Mouse (Mus musculus) intestine, embryonic 14.5 days (tissue): ENCODE results near the gene Il5. TPM values are rescaled to one million over a fixed set of nuclear protein-coding genes. Genes with fewer than 3 reads are reported as not detected.
A peak's percentile ranks its signal among the peaks of the same experiment; 100 is the strongest.

Experiments
- ATAC-seq: fragments of 200-750 bp; cut with Nextera tagmentation; replicated peaks from 2 replicates; pipeline ENCODE4 v1.8.0; 2017; ENCODE audit warnings: low read depth, moderate number of reproducible peaks, moderate TSS enrichment, moderate library complexity; ENCODE audit not compliant: low FRiP score, low TSS enrichment
- DNase-seq: peaks from one replicate; pipeline ENCODE4 v3.0.0-alpha.2; 2018; ENCODE audit warnings: low spot score
- H3K27ac ChIP-seq: fragments of 300-500 bp; sonication (generic); 2 replicates; pipeline ENCODE4 v1.5.1; 2014; ENCODE audit warnings: low read depth, mild to moderate bottlenecking, control low read depth
- H3K27me3 ChIP-seq: fragments of 300-500 bp; sonication (generic); replicated peaks from 2 replicates; pipeline ENCODE4 v1.6.1; 2014; ENCODE audit warnings: low read length, control low read depth; ENCODE audit not compliant: control insufficient read depth, insufficient read depth
- H3K36me3 ChIP-seq: fragments of 300-500 bp; sonication (generic); 2 replicates; pipeline ENCODE4 v1.6.1; 2014; ENCODE audit warnings: low read length, control low read depth; ENCODE audit not compliant: control insufficient read depth, insufficient read depth
- H3K4me1 ChIP-seq: fragments of 300-500 bp; sonication (generic); replicated peaks from 2 replicates; pipeline ENCODE4 v1.6.1; 2014; ENCODE audit warnings: low read length, control low read depth, mixed read lengths; ENCODE audit not compliant: control insufficient read depth, insufficient read depth
- H3K4me2 ChIP-seq: fragments of 300-500 bp; sonication (generic); 2 replicates; pipeline ENCODE4 v1.6.1; 2014; ENCODE audit warnings: low read length
- H3K4me3 ChIP-seq: fragments of 300-500 bp; sonication (generic); 2 replicates; pipeline ENCODE4 v1.5.1; 2014; ENCODE audit warnings: low read depth, low read length, control low read depth, mixed read lengths
- H3K9ac ChIP-seq: fragments of 300-500 bp; sonication (generic); 2 replicates; pipeline ENCODE4 v1.6.1; 2014; ENCODE audit warnings: mild to moderate bottlenecking, low read length
- H3K9me3 ChIP-seq: fragments of 300-500 bp; sonication (generic); 2 replicates; pipeline ENCODE4 v1.6.1; 2016; ENCODE audit warnings: low read length, control low read depth; ENCODE audit not compliant: control insufficient read depth
- WGBS: fragments of 180-500 bp; shearing (Covaris S2); extraction: QIAGEN DNeasy Blood & Tissue Kit; methylation state at CpG from one replicate; pipeline ENCODE4 v1.1.7; 2014; 5-methylcytosine and 5-hydroxymethylcytosine counted together
- microRNA-seq: library from miRNA; unstranded; fragments of <30 nt; microRNA quantifications from one replicate; pipeline ENCODE4, GENCODE M21; 2016
- polyA plus RNA-seq: library from polyadenylated mRNA; unstranded; fragments of >200 nt; fragmentation: Nextera tagmentation; extraction: Ambion mirVana; gene quantifications from 2 replicates; pipeline ENCODE4 v1.2.1, GENCODE M21; 2014

The Il5 gene
- polyA plus RNA-seq, 1 experiment from 2014 or later, result not detected

- H3K9me3 ChIP-seq, result no peaks in the 10 kb centered on the region
- H3K36me3 ChIP-seq, result peaks cover 28% of the 10 kb centered on the region
- DNase-seq (peak; percentile 92), ATAC-seq (peak; percentile 79)
- peak overlapping the region; percentile 73 for H3K9ac ChIP-seq
- no peaks in the 10 kb centered on the region for H3K27me3 ChIP-seq
- peak overlapping the region; percentile 87 for H3K27ac ChIP-seq
- H3K4me2 ChIP-seq, result peak overlapping the region; percentile 75
- H3K4me3 ChIP-seq, result peak overlapping the region; percentile 88
- WGBS, result under 1% methylated on average over 73 of the region's 75 CpGs
- peaks cover 16% of the 10 kb centered on the region; the same call in 1 of the 2 replicates for H3K4me1 ChIP-seq
Observed at GRCm38 (mm10) chr11:53770125-53770791, 49.7 kb downstream of the Il5 start.

- Histone ChIP-seq H3K4me1 (peaks cover 16% of the 10 kb centered on the region; the same call in 1 of the 2 replicates), H3K4me3 (peak overlapping the region; percentile 88), H3K27ac (no peak overlapping the region), H3K9me3 (no peaks in the 10 kb centered on the region), H3K36me3 (peaks cover 37% of the 10 kb centered on the region), H3K27me3 (no peaks in the 10 kb centered on the region), H3K4me2 (peak overlapping the region; percentile 75), H3K9ac (peak overlapping the region; percentile 73)
- ATAC-seq (no peak), DNase-seq (no peak)
- WGBS, result 75% methylated on average over 11 of the region's 11 CpGs
Observed at GRCm38 (mm10) chr11:53771001-53771744, 50.6 kb downstream of the Il5 start.

GRCm38 (mm10) chr11:53772536-53772935, 51.9 kb downstream of the Il5 start:
- peaks cover 51% of the 10 kb centered on the region for H3K36me3 ChIP-seq
- ATAC-seq, result no peak

GRCm38 (mm10) chr11:53773087-53773486, 52.5 kb downstream of the Il5 start, which contains the start of gene Gm17334:
Gm17334 (minus strand) TSS chr11:53773187.
- ATAC-seq (no peak), DNase-seq (no peak)
- Histone ChIP-seq H3K9me3 (no peaks in the 10 kb centered on the region), H3K4me2 (no peak within 1 kb of the TSS; the same call in 1 of the 2 replicates), H3K36me3 (peaks cover 56% of the 10 kb centered on the region), H3K9ac (no peak within 1 kb of the TSS), H3K27ac (no peak within 1 kb of the TSS), H3K4me1 (peaks cover 16% of the 10 kb centered on the region; the same call in 1 of the 2 replicates), H3K4me3 (no peak within 1 kb of the TSS), H3K27me3 (no peaks in the 10 kb centered on the region)
- 94% methylated on average over 5 of the region's 5 CpGs for WGBS

More at GRCm38 (mm10) chr11:53772536-53772935, 51.9 kb downstream of the Il5 start:
- Histone ChIP-seq H3K4me3 (no peak overlapping the region), H3K4me2 (no peak overlapping the region), H3K4me1 (peaks cover 16% of the 10 kb centered on the region; the same call in 1 of the 2 replicates), H3K27ac (no peak overlapping the region), H3K27me3 (no peaks in the 10 kb centered on the region), H3K9me3 (no peaks in the 10 kb centered on the region), H3K9ac (no peak overlapping the region)
- 83% methylated on average over 9 of the region's 9 CpGs for WGBS
- no peak for DNase-seq

- Histone ChIP-seq H3K27ac (no peak overlapping the region), H3K9ac (no peak overlapping the region)
Observed at GRCm38 (mm10) chr11:53773641-53774360, 53.2 kb downstream of the Il5 start.

More at GRCm38 (mm10) chr11:53773641-53774360, 53.2 kb downstream of the Il5 start:
- no peak for ATAC-seq
- Histone ChIP-seq H3K27me3 (no peaks in the 10 kb centered on the region), H3K36me3 (peaks cover 61% of the 10 kb centered on the region), H3K4me1 (peaks cover 16% of the 10 kb centered on the region; the same call in 1 of the 2 replicates), H3K9me3 (no peaks in the 10 kb centered on the region), H3K4me3 (no peak overlapping the region), H3K4me2 (no peak overlapping the region)
- no peak for DNase-seq
- WGBS, result 90% methylated on average over 16 of the region's 16 CpGs

Small RNA genes lying within 50 kb of the gene (microRNA-seq; reads per million reads assigned to microRNA genes)
- gene Mir7671, result not detected

Other genes starting within 250 kb of the Il5 start
- gene Gm9945, start 240.6 kb upstream of the Il5 start, polyA plus RNA-seq, result not detected in 2 replicates
- 0.09 and 0.28 TPM in 2 replicates for gene Sowaha, start 240.5 kb upstream of the Il5 start, polyA plus RNA-seq
- gene Sept8, start 201.5 kb upstream of the Il5 start, polyA plus RNA-seq, result 20.7 and 22.7 TPM in 2 replicates
- gene Kif3a, start 153.4 kb upstream of the Il5 start, polyA plus RNA-seq, result 58.7 and 63.5 TPM in 2 replicates
- gene Il4, start 102.1 kb upstream of the Il5 start, polyA plus RNA-seq, result 1.1 and 1.2 TPM in 2 replicates
- not detected in 2 replicates for gene Il13, start 86.1 kb upstream of the Il5 start, polyA plus RNA-seq
- 29.5 and 29.8 TPM in 2 replicates for gene Rad50, start 13.5 kb upstream of the Il5 start, polyA plus RNA-seq
- gene Irf1, start 49.2 kb downstream of the Il5 start, polyA plus RNA-seq, result 34.3 and 35.5 TPM in 2 replicates
- gene Gm17334, start 52.4 kb downstream of the Il5 start, polyA plus RNA-seq, result 0.60 and 0.68 TPM in 2 replicates
- gene Gm12216, start 138.5 kb downstream of the Il5 start, polyA plus RNA-seq, result 1.4 and 1.9 TPM in 2 replicates
- 9.4 and 11.8 TPM in 2 replicates for gene Slc22a5, start 170.9 kb downstream of the Il5 start, polyA plus RNA-seq